Comparison of ENCODE assay signal across 42 mouse cellular contexts in the genomic region with DNA sequence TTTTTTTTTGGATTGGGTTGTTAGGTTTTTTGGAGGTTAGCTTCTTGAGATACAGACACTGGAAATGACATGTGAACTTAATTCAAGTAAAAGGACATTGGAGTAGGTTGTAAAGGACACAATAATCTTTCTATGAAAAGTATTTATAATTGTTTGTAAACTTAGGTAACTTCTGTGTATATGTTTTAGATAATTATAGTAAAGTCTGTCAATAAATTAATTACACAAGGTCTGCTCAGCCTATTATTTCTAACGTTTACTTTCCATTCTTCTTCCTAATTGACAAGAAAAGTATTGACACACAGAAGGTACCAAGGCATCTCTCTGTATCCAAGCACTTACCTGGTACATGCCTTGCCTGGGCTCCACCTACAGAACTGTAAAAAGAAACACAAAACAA. TPM values are rescaled to one million over a fixed set of nuclear protein-coding genes. Genes with fewer than 3 reads are reported as not detected.
"Had no signal": no experiment of that assay in that cellular context is flagged by ENCODE, and none has a peak within 500 bp of the region (broad histone marks: within the 10 kb centered on the region; RNA-seq: fewer than 3 reads in every experiment).

Gene Olfr1192-ps1 (plus strand): TSS at position 301 of the 400 bp plus-strand sequence.

- H3K4me1 ChIP-seq: heart, embryonic 10.5 days; heart, embryonic 12.5 days; heart, embryonic 13.5 days; heart, embryonic 15.5 days; hindbrain, embryonic 10.5 days; hindbrain, embryonic 12.5 days; hindbrain, embryonic 13.5 days; hindbrain, embryonic 15.5 days; intestine, embryonic 15.5 days; kidney, embryonic 15.5 days had no signal

- DNase-seq: heart, postnatal 10 days; heart, postnatal 14 days; heart, postnatal 36 days; heart, postnatal 4 days; kidney, adult 11 months; kidney, adult 18-20 months; kidney, adult 2 months; kidney, adult 9 months; kidney, postnatal 10 days; kidney, postnatal 14 days; kidney, postnatal 25 days; kidney, postnatal 36 days; kidney, postnatal 4 days; layer of hippocampus, adult 9-11 months; layer of hippocampus, postnatal 36 days had no signal

- H3K27ac ChIP-seq: heart, embryonic 10.5 days; heart, embryonic 13.5 days; heart, embryonic 15.5 days; hindbrain, embryonic 10.5 days; hindbrain, embryonic 12.5 days; hindbrain, embryonic 13.5 days; hindbrain, embryonic 14.5 days; hindbrain, embryonic 15.5 days; hindbrain, postnatal 0 days; intestine, embryonic 15.5 days; kidney, embryonic 15.5 days; kidney, postnatal 0 days; layer of hippocampus, adult 2 months; left cerebral cortex, adult 2 months had no signal

- H3K4me3 ChIP-seq: heart, embryonic 10.5 days; heart, embryonic 12.5 days; heart, embryonic 13.5 days; heart, embryonic 15.5 days; hindbrain, embryonic 10.5 days; hindbrain, embryonic 12.5 days; hindbrain, embryonic 13.5 days; hindbrain, embryonic 15.5 days; intestine, embryonic 15.5 days; kidney, embryonic 15.5 days; layer of hippocampus, adult 2 months; left cerebral cortex, adult 2 months had no signal

RNA-seq across cellular contexts. Expression of gene Olfr1192-ps1, which starts in this region (rescaled TPM):
- polyA plus RNA-seq: heart, embryonic 10.5 days; heart, embryonic 11.5 days; heart, embryonic 12.5 days; heart, embryonic 13.5 days; heart, embryonic 14.5 days; heart, embryonic 15.5 days; heart, embryonic 16.5 days; heart, postnatal 0 days; hindbrain, embryonic 10.5 days; hindbrain, embryonic 11.5 days; hindbrain, embryonic 12.5 days; hindbrain, embryonic 13.5 days; hindbrain, embryonic 14.5 days; hindbrain, embryonic 15.5 days; hindbrain, embryonic 16.5 days; hindbrain, postnatal 0 days; intestine, embryonic 14.5 days; intestine, embryonic 15.5 days; intestine, embryonic 16.5 days; intestine, postnatal 0 days; kidney, adult 2 months; kidney, embryonic 14.5 days; kidney, embryonic 15.5 days; kidney, embryonic 16.5 days; kidney, postnatal 0 days; large intestine, adult 2 months had no signal
